Comparison of ENCODE assay signal across 8 mouse cellular contexts in the genomic region with DNA sequence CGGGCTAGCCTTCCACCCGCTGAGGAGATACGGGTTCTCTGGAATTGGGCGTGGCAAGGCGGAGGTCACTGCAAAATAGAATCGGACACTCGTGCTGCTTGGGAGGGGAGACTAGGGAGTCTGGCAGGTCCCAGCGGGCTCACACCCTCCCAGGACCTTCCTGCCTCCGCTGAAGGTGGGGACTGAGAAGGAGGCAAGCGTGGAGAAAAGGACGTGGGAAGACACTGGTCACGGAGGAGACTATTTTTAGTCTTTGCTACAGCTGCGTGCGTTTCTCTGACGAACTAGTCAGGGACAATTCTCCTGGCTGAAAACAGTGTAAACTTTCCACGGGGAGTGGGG.
A peak's percentile ranks its signal among the peaks of the same experiment; 100 is the strongest.
DNase-seq lines count a peak whose midpoint lies in the region; ATAC-seq and TF ChIP-seq lines count a peak whose summit lies in the region.

No protein-coding gene starts in this region.

- TF ChIP-seq CTCF in lung, postnatal 0 days (IDR thresholded peaks at IDR 0.05), result no peak

- peak overlapping the region; percentile 6 for H3K4me3 ChIP-seq in lung, postnatal 0 days (ENCODE audit: low read depth, low read length)
- peak overlapping the region; percentile 33 for H3K4me3 ChIP-seq in embryonic facial prominence, embryonic 14.5 days (ENCODE audit: low read depth, low read length)
- peak overlapping the region; percentile 39 for H3K4me3 ChIP-seq in intestine, embryonic 16.5 days (ENCODE audit: low read length)
- peak overlapping the region; percentile 27 for H3K4me3 ChIP-seq in neural tube, embryonic 14.5 days (ENCODE audit: low read depth, low read length)

- H3K4me2 ChIP-seq in lung, postnatal 0 days (replicated peaks; ENCODE audit: low read depth, low read length), result peak overlapping the region; percentile 51
- peak overlapping the region; percentile 56 for H3K4me2 ChIP-seq in embryonic facial prominence, embryonic 14.5 days (ENCODE audit: low read depth, low read length)
- peak overlapping the region; percentile 51 for H3K4me2 ChIP-seq in intestine, embryonic 16.5 days (ENCODE audit: low read depth, low read length)
- peak overlapping the region; percentile 46 for H3K4me2 ChIP-seq in neural tube, embryonic 14.5 days (ENCODE audit: low read depth, low read length)

- intact Hi-C loops in left cerebral cortex, postnatal 36 days (cut with DNase I), result loop anchor here (5.0 kb wide), 2 partner anchors 95 to 165 kb away; no protein-coding TSS in a partner anchor

- DNase-seq in lung, postnatal 0 days (ENCODE audit: low spot score), result no peak
- DNase-seq in lung, adult 18-20 months, result no peak
- DNase-seq in embryonic facial prominence, embryonic 14.5 days (ENCODE audit: low spot score), result no peak
- no peak for DNase-seq in layer of hippocampus, postnatal 10 days (ENCODE audit: low spot score in 2 of 2)
- no peak for DNase-seq in left cerebral cortex, postnatal 36 days (ENCODE audit: low spot score in 2 of 2)
- no peak for DNase-seq in layer of hippocampus, adult 9-10 months (ENCODE audit: low spot score)

- no peak for TF ChIP-seq EP300 in lung, postnatal 0 days (IDR thresholded peaks at IDR 0.05)

- ATAC-seq in lung, postnatal 0 days, result no peak
- peak; percentile 53 for ATAC-seq in embryonic facial prominence, embryonic 14.5 days (ENCODE audit: low read depth)
- peak; percentile 63 for ATAC-seq in intestine, embryonic 16.5 days
- peak; percentile 41 for ATAC-seq in neural tube, embryonic 14.5 days (ENCODE audit: low read depth)

- no peaks in the 10 kb centered on the region for H3K9me3 ChIP-seq in lung, postnatal 0 days (ENCODE audit: low read length)
- H3K9me3 ChIP-seq in embryonic facial prominence, embryonic 14.5 days (ENCODE audit: control insufficient read depth, low read length), result no peaks in the 10 kb centered on the region
- H3K9me3 ChIP-seq in intestine, embryonic 16.5 days (ENCODE audit: control insufficient read depth, low read length), result no peaks in the 10 kb centered on the region
- H3K9me3 ChIP-seq in neural tube, embryonic 14.5 days (ENCODE audit: control insufficient read depth, low read length), result no peaks in the 10 kb centered on the region

- no peaks in the 10 kb centered on the region for H3K4me1 ChIP-seq in lung, postnatal 0 days (ENCODE audit: insufficient read depth, low read depth, low read length)
- H3K4me1 ChIP-seq in embryonic facial prominence, embryonic 14.5 days (ENCODE audit: control insufficient read depth, insufficient read depth, low read length), result no peaks in the 10 kb centered on the region
- no peaks in the 10 kb centered on the region for H3K4me1 ChIP-seq in intestine, embryonic 16.5 days (ENCODE audit: control insufficient read depth, insufficient read depth, low read length)
- no peaks in the 10 kb centered on the region for H3K4me1 ChIP-seq in neural tube, embryonic 14.5 days (ENCODE audit: control insufficient read depth, insufficient read depth, low read length)

- H3K9ac ChIP-seq in lung, postnatal 0 days (replicated peaks; ENCODE audit: low read depth), result no peak overlapping the region
- H3K9ac ChIP-seq in embryonic facial prominence, embryonic 14.5 days (ENCODE audit: low read depth, low read length), result peak overlapping the region; percentile 26; the same call in 1 of the 2 replicates
- H3K9ac ChIP-seq in intestine, embryonic 16.5 days (ENCODE audit: low read depth, low read length), result peak overlapping the region; percentile 50; the same call in 1 of the 2 replicates
- no peak overlapping the region for H3K9ac ChIP-seq in neural tube, embryonic 14.5 days (replicated peaks; ENCODE audit: low read depth, low read length)

- no peaks in the 10 kb centered on the region for H3K36me3 ChIP-seq in lung, postnatal 0 days (ENCODE audit: insufficient read depth, low read length)
- H3K36me3 ChIP-seq in embryonic facial prominence, embryonic 14.5 days (ENCODE audit: control insufficient read depth, insufficient read depth, low read length), result no peaks in the 10 kb centered on the region
- no peaks in the 10 kb centered on the region for H3K36me3 ChIP-seq in intestine, embryonic 16.5 days (ENCODE audit: control insufficient read depth, insufficient read depth, low read length)
- H3K36me3 ChIP-seq in neural tube, embryonic 14.5 days (ENCODE audit: control insufficient read depth, insufficient read depth, low read length), result no peaks in the 10 kb centered on the region

- H3K27ac ChIP-seq in lung, postnatal 0 days (ENCODE audit: low read length), result no peak overlapping the region
- H3K27ac ChIP-seq in embryonic facial prominence, embryonic 14.5 days (replicated peaks; ENCODE audit: low read depth, low read length), result no peak overlapping the region
- H3K27ac ChIP-seq in intestine, embryonic 16.5 days (ENCODE audit: low read length), result no peak overlapping the region
- H3K27ac ChIP-seq in neural tube, embryonic 14.5 days (ENCODE audit: low read depth, low read length), result no peak overlapping the region

- 5% methylated on average over 16 of the region's 16 CpGs for WGBS in lung, postnatal 0 days
- 13% methylated on average over 15 of the region's 16 CpGs for WGBS in embryonic facial prominence, embryonic 14.5 days
- 7% methylated on average over 16 of the region's 16 CpGs for WGBS in intestine, embryonic 16.5 days
- 9% methylated on average over 16 of the region's 16 CpGs for WGBS in neural tube, embryonic 14.5 days

- no peaks in the 10 kb centered on the region for H3K27me3 ChIP-seq in lung, postnatal 0 days (replicated peaks; ENCODE audit: insufficient read depth, low read length)
- H3K27me3 ChIP-seq in embryonic facial prominence, embryonic 14.5 days (replicated peaks; ENCODE audit: control insufficient read depth, insufficient read depth, low read length), result no peaks in the 10 kb centered on the region
- H3K27me3 ChIP-seq in intestine, embryonic 16.5 days (replicated peaks; ENCODE audit: control insufficient read depth, insufficient read depth, low read length), result 0 out of 2 replicates have a peak, but pooled peaks cover 2% of the 10 kb centered on the region
- no peaks in the 10 kb centered on the region for H3K27me3 ChIP-seq in neural tube, embryonic 14.5 days (ENCODE audit: control insufficient read depth, insufficient read depth, low read length)

Comparison
In these comparisons a context has a peak if more than half of its experiments do, and no peak if none do; other contexts are left out.
1. H3K9ac ChIP-seq: peak in embryonic facial prominence, embryonic 14.5 days (single experiment) and intestine, embryonic 16.5 days (single experiment); none in lung, postnatal 0 days (single experiment) and neural tube, embryonic 14.5 days (single experiment).
2. Peak in every context shown above with its lines, with median percentiles within 50 percentile points of each other: H3K4me2 ChIP-seq and H3K4me3 ChIP-seq.